Mouse (Mus musculus) 3134 (cell line): ENCODE measurements around the gene Tspan14.

ENCODE experiments used
- DNase-seq: peaks from one replicate; pipeline ENCODE4 v3.0.0-alpha.2; 2011; ENCODE audit warnings: low spot score; ENCODE audit not compliant: insufficient read length; ENCODE audit errors: extremely low read depth

The Tspan14 gene

GRCm38 (mm10) chr14:40979002-40979401, 12.4 kb upstream of the Tspan14 start:
- DNase-seq: no peak

GRCm38 (mm10) chr14:40975127-40975721, 8.6 kb upstream of the Tspan14 start:
- DNase-seq: no peak

GRCm38 (mm10) chr14:40968051-40968450, 1.4 kb upstream of the Tspan14 start:
- no peak for DNase-seq

GRCm38 (mm10) chr14:40967598-40967900, 942 bp upstream of the Tspan14 start:
- DNase-seq: no peak

GRCm38 (mm10) chr14:40966862-40967597, 423 bp upstream of the Tspan14 start:
- DNase-seq: peak; percentile 98

GRCm38 (mm10) chr14:40965507-40966356, 875 bp downstream of the Tspan14 start:
- DNase-seq: no peak

- no peak for DNase-seq
Measured at GRCm38 (mm10) chr14:40964881-40965280, 1.7 kb downstream of the Tspan14 start.

GRCm38 (mm10) chr14:40964214-40964610, 2.4 kb downstream of the Tspan14 start:
- DNase-seq: no peak

GRCm38 (mm10) chr14:40963501-40964213, 3.0 kb downstream of the Tspan14 start:
- DNase-seq: no peak

- no peak for DNase-seq
Measured at GRCm38 (mm10) chr14:40962365-40963290, 4.0 kb downstream of the Tspan14 start.

GRCm38 (mm10) chr14:40960237-40960636, 6.4 kb downstream of the Tspan14 start:
- no peak for DNase-seq

GRCm38 (mm10) chr14:40959586-40959985, 7.0 kb downstream of the Tspan14 start:
- no peak for DNase-seq

- DNase-seq: no peak
Measured at GRCm38 (mm10) chr14:40958986-40959381, 7.6 kb downstream of the Tspan14 start.

GRCm38 (mm10) chr14:40958083-40958985, 8.3 kb downstream of the Tspan14 start:
- DNase-seq: no peak

- no peak for DNase-seq
Measured at GRCm38 (mm10) chr14:40957607-40958006, 9.0 kb downstream of the Tspan14 start.

GRCm38 (mm10) chr14:40956252-40957146, 10.1 kb downstream of the Tspan14 start:
- peak; percentile 71 for DNase-seq

- no peak for DNase-seq
Measured at GRCm38 (mm10) chr14:40955596-40956251, 10.9 kb downstream of the Tspan14 start.
